Mouse (Mus musculus) neural tube, embryonic 14.5 days (tissue): ENCODE results near the gene Trim15. TPM values are rescaled to one million over a fixed set of nuclear protein-coding genes. Genes with fewer than 3 reads are reported as not detected.

Source experiments
- ATAC-seq: fragments of 200-750 bp; cut with Nextera tagmentation; 2 replicates; pipeline ENCODE4 v1.8.0; 2017; ENCODE audit warnings: low read depth, mild to moderate bottlenecking, moderate TSS enrichment, moderate library complexity
- H3K27ac ChIP-seq: fragments of 300-500 bp; sonication (generic); 2 replicates; pipeline ENCODE4 v1.5.1; 2014; ENCODE audit warnings: low read depth, mild to moderate bottlenecking, control low read depth, low read length, moderate library complexity, mixed read lengths
- H3K27me3 ChIP-seq: fragments of 300-500 bp; sonication (generic); 2 replicates; pipeline ENCODE4 v1.6.1; 2014; ENCODE audit warnings: low read length; ENCODE audit not compliant: control insufficient read depth, insufficient read depth
- H3K36me3 ChIP-seq: fragments of 300-500 bp; sonication (generic); 2 replicates; pipeline ENCODE4 v1.6.1; 2014; ENCODE audit warnings: low read length, mixed read lengths; ENCODE audit not compliant: control insufficient read depth, insufficient read depth
- H3K4me1 ChIP-seq: fragments of 300-500 bp; sonication (generic); 2 replicates; pipeline ENCODE4 v1.6.1; 2014; ENCODE audit warnings: low read length; ENCODE audit not compliant: control insufficient read depth, insufficient read depth
- H3K4me2 ChIP-seq: fragments of 300-500 bp; sonication (generic); 2 replicates; pipeline ENCODE4 v1.6.1; 2014; ENCODE audit warnings: mild to moderate bottlenecking, low read depth, low read length, control low read depth
- H3K4me3 ChIP-seq: fragments of 300-500 bp; sonication (generic); 2 replicates; pipeline ENCODE4 v1.5.1; 2014; ENCODE audit warnings: low read depth, low read length, control low read depth, mixed read lengths
- H3K9ac ChIP-seq: fragments of 300-500 bp; sonication (generic); replicated peaks from 2 replicates; pipeline ENCODE4 v1.6.1; 2014; ENCODE audit warnings: low read depth, mild to moderate bottlenecking, control low read depth, low read length, mixed read lengths
- H3K9me3 ChIP-seq: fragments of 300-500 bp; sonication (generic); 2 replicates; pipeline ENCODE4 v1.6.1; 2016; ENCODE audit warnings: low read length; ENCODE audit not compliant: control insufficient read depth
- WGBS: fragments of 180-500 bp; shearing (Covaris S2); extraction: QIAGEN DNeasy Blood & Tissue Kit; methylation state at CpG from one replicate; pipeline ENCODE4 v1.1.7; 2014; 5-methylcytosine and 5-hydroxymethylcytosine counted together
- polyA plus RNA-seq: library from polyadenylated mRNA; unstranded; fragments of >200 nt; fragmentation: Nextera tagmentation; extraction: Ambion mirVana; gene quantifications from 2 replicates; pipeline ENCODE4 v1.2.1, GENCODE M21; 2014

The Trim15 gene
- polyA plus RNA-seq, 1 experiment from 2014 or later, result 0.25 TPM

DNA sequence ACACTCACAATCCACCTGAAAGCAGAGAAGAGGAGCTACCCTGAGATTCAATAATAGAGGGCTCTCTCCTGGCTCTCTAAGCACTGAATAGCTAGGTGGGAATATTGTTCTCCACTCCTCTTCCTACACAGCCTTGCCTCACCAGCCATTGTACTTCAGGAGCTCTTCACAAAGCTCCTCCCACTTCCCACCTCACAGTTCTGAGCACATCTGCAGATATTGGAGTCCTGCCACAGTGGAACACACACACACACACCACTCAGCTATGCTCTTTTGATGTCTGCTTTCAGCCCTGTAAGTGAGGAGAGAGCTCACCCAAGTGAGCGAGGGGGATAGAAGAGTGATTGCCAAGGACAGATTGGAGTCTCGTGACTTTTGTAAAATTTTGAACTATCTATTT lies 16.3 kb upstream of the Trim15 start:
- WGBS, result 84% methylated on average over 2 of the region's 2 CpGs
- Histone ChIP-seq H3K4me2 (no peak overlapping the region), H3K27ac (no peak overlapping the region), H3K27me3 (no peaks in the 10 kb centered on the region), H3K4me1 (no peaks in the 10 kb centered on the region), H3K9me3 (no peaks in the 10 kb centered on the region), H3K9ac (no peak overlapping the region), H3K4me3 (no peak overlapping the region), H3K36me3 (no peaks in the 10 kb centered on the region)
- no peak for ATAC-seq

DNA sequence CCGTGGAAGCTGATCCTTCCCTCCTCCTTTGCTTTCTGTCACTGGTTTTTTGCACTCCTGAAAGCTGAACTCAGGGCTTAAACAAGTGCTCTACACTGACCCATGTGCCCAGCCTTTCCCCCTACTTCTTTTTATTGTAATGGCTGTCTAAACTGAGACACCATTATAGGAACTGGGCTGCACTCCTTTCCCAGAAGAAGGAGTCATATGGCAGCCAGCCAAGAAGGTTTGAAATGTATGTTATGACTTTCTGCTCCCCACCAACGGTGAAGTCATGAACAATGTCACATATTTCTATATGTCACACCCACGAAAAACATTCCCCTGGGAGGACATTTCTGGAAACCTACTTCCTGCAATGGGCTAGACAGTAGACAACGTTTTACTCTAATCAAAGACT lies 7.6 kb upstream of the Trim15 start:
- Histone ChIP-seq H3K4me2 (no peak overlapping the region), H3K9me3 (no peaks in the 10 kb centered on the region), H3K9ac (no peak overlapping the region), H3K4me1 (no peaks in the 10 kb centered on the region), H3K4me3 (no peak overlapping the region), H3K27ac (no peak overlapping the region), H3K36me3 (no peaks in the 10 kb centered on the region), H3K27me3 (no peaks in the 10 kb centered on the region)
- WGBS, result 63% methylated on average over 4 of the region's 4 CpGs
- no peak for ATAC-seq

DNA sequence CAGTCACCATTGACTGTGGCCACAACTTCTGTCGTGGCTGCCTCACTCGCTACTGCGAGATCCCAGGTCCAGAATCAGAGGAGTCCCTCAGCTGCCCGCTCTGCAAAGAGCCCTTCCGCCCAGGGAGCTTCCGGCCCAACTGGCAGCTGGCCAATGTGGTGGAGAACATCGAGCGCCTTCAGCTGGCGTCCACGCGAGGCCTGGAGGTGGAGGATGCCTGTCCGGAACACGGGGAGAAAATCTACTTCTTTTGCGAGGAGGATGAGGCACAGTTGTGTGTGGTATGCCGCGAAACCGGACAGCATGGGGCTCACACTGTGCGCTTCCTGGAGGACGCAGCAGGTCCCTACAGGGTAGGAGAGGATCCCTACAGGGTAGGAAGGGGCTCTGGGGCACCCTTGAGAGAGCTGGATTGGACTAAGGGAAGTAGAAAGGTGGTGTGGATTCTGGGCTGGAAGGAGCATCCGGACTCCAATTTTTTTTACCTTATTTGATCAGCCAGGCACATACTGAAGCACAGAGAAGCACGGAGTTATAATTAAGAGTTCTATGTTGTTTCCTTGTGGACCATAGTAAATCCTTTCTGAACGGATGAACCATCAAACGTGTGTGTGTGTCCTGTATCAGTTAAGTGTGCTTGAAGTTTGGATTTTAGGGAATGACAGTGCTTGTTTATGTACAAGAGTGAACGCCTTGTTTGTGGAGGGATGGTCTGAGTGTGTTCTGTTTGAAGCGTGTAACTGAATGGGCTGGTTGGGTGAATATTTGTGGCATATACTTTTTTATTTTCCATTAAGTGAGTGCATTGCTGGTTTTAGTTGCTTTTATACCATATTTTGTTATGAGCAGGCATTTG lies 3.2 kb upstream of the Trim15 start:
- H3K27ac ChIP-seq, result no peak overlapping the region
- no peaks in the 10 kb centered on the region for H3K27me3 ChIP-seq
- no peak for ATAC-seq
- no peaks in the 10 kb centered on the region for H3K36me3 ChIP-seq
- H3K4me3 ChIP-seq, result no peak overlapping the region
- H3K4me2 ChIP-seq, result no peak overlapping the region
- H3K9ac ChIP-seq, result no peak overlapping the region
- no peaks in the 10 kb centered on the region for H3K9me3 ChIP-seq
- H3K4me1 ChIP-seq, result no peaks in the 10 kb centered on the region
- 79% methylated on average over 25 of the region's 25 CpGs for WGBS

DNA sequence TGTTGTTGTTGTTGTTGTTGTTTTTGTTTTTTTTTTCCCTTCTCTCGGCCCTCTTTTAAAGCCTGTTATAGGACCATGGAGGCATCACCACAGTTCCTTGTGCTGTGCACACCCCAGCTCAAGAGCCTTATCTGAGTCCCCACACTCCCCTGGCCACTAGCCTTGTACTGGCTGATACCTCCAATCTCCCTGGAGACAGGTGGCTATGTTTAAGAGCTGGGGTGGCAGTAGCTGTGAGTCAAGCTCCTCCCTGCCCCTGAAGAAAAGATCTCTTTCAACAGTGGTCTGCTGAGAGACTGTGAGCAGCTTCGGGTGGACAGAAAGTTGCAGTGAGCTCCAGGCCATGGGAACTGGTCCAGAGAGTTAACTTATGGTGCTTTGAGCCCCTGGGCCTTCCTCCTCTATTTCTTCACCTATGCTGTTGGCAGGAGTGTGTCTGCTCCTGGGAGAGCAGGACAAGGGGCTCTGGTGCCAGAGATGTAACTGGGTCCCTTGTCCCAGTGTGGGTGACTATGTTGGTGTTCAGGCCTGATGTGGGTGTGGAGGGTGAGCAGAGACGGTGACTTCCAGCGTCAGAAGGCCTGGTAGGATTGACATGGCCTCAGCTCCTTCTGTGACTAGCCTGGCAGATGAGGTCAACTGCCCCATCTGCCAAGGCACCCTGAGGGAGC lies 2.4 kb upstream of the Trim15 start, which contains the start of gene Trim10:
Gene Trim10 (plus strand): TSS at position 291 of the 671 bp plus-strand sequence.
- Histone ChIP-seq H3K27ac (no peak within 1 kb of the TSS), H3K36me3 (no peaks in the 10 kb centered on the region), H3K27me3 (no peaks in the 10 kb centered on the region), H3K9me3 (no peaks in the 10 kb centered on the region), H3K4me3 (no peak within 1 kb of the TSS), H3K4me2 (no peak within 1 kb of the TSS), H3K9ac (no peak within 1 kb of the TSS), H3K4me1 (no peaks in the 10 kb centered on the region)
- ATAC-seq, result no peak
- 82% methylated on average over 4 of the region's 4 CpGs for WGBS

DNA sequence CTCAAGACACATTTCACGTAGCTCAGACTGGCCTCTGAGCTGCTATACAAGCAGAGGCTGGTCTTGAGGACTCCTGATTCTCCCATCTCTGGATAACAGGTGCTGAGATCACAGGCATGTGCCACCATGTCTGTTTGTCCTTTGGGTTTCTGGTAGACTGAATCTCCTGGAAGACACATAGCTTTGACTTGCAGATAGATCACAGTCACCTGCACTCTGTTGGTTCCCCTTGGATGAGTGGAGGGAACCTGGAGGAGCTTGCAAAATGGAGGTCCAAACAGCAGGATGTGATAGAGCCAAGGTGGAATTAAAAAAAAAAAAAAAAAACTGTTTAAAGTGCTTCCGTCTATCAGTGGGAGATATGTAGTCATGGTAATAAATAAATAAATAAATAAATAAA lies 1.8 kb upstream of the Trim15 start:
- no peak for ATAC-seq
- no peaks in the 10 kb centered on the region for H3K27me3 ChIP-seq
- no peaks in the 10 kb centered on the region for H3K36me3 ChIP-seq
- no peak overlapping the region for H3K4me3 ChIP-seq
- H3K9me3 ChIP-seq, result no peaks in the 10 kb centered on the region
- no peak overlapping the region for H3K27ac ChIP-seq
- no peak overlapping the region for H3K4me2 ChIP-seq
- H3K4me1 ChIP-seq, result no peaks in the 10 kb centered on the region
- H3K9ac ChIP-seq, result no peak overlapping the region
- 92% methylated on average over 2 of the region's 2 CpGs for WGBS

DNA sequence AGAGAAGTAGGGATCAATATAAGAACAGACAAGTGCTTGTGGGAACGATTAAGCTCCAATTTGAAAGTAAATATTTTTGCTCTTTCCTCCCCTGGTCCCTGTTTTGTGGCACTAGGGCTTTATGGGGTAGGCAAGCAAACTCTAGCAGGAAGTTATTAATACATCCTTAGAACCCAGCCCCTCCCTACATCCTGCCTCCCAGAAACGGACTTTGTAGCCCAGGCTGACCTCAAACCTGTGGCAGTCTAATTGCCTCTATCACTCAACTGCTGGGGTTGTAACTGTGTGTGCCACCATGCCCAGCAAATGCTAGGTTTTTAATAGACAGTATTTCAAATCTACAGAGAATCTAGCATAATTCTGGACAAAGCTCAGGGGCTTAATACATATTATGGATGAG lies 5.3 kb downstream of the Trim15 start:
- H3K36me3 ChIP-seq, result peaks cover 17% of the 10 kb centered on the region
- H3K4me2 ChIP-seq, result no peak overlapping the region
- H3K27me3 ChIP-seq, result no peaks in the 10 kb centered on the region
- H3K4me3 ChIP-seq, result no peak overlapping the region
- WGBS, result 65% methylated on average over 2 of the region's 2 CpGs
- no peaks in the 10 kb centered on the region for H3K4me1 ChIP-seq
- no peaks in the 10 kb centered on the region for H3K9me3 ChIP-seq
- H3K9ac ChIP-seq, result no peak overlapping the region
- H3K27ac ChIP-seq, result no peak overlapping the region
- no peak for ATAC-seq

DNA sequence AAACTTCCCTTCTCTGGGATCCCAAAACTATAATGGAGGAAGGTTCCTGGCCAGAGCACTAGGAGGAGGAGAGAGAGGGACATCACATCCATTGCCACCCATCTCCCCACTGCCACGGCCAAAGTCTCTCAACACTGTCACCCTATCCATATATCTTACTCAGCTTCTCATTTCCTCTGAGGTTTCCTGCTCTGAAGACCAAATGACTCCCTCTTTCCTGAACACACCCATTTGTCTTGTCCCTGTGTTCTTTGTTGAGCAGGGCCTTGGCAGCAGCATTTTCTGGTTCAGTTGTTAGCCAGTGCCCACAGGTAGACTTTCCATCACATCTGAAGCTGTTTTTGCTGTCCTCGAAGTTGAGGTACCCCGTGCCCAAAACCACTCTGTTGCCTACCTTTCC lies 8.8 kb downstream of the Trim15 start:
- H3K36me3 ChIP-seq, result peaks cover 28% of the 10 kb centered on the region

DNA sequence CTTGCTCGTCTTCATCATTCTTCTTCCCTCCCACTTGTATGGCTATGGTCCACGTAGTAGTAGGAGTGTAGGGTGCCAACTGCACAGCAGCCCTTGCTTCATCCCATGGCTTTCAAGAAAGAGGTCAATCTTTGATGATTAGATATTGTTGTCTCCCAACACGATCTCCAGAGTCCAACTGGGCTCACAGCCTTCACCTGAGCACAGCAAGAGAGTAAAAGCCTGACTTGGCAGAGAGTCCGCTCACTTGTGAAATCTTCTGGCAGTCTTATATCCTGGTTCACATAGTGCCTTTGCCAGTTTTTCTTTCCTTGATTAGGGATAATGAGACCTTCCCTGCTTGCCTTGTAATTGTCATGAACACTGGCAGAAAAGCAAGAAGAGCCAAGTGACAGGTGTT lies 10.8 kb downstream of the Trim15 start:
- Histone ChIP-seq H3K4me1 (no peaks in the 10 kb centered on the region), H3K4me3 (no peak overlapping the region), H3K36me3 (peaks cover 36% of the 10 kb centered on the region), H3K27me3 (no peaks in the 10 kb centered on the region), H3K4me2 (no peak overlapping the region), H3K27ac (no peak overlapping the region), H3K9me3 (no peaks in the 10 kb centered on the region), H3K9ac (no peak overlapping the region)
- ATAC-seq, result no peak
- WGBS, result 95% methylated on average over 4 of the region's 4 CpGs

More for the DNA sequence above, 8.8 kb downstream of the Trim15 start:
- Histone ChIP-seq H3K27ac (no peak overlapping the region), H3K4me1 (no peaks in the 10 kb centered on the region), H3K27me3 (no peaks in the 10 kb centered on the region), H3K4me2 (no peak overlapping the region), H3K4me3 (no peak overlapping the region), H3K9me3 (no peaks in the 10 kb centered on the region), H3K9ac (no peak overlapping the region)
- WGBS, result 93% methylated on average over 3 of the region's 3 CpGs
- no peak for ATAC-seq

DNA sequence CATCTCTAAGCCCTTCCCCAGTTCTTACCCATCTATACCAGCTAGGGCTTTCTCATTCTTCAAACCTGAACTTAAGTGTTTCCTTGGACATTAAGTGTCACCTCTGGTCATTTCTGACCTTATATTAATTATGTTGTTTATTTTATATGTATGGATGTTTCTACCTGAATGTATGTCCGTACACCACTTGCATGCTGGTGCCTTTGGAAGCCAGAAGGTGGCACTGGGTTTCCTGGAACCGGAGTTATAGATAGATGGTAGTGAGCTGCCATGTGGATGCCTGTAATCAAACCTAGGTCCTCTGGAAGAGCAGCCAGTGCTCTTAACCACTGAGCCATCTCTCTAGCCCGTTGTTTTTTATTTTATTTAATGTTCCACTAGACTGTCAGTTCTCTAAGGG lies 11.5 kb downstream of the Trim15 start:
- Histone ChIP-seq H3K9me3 (no peaks in the 10 kb centered on the region), H3K9ac (no peak overlapping the region), H3K4me2 (no peak overlapping the region), H3K4me3 (no peak overlapping the region), H3K36me3 (peaks cover 36% of the 10 kb centered on the region), H3K27ac (no peak overlapping the region), H3K4me1 (no peaks in the 10 kb centered on the region), H3K27me3 (no peaks in the 10 kb centered on the region)
- 98% methylated on average over 3 of the region's 3 CpGs for WGBS
- no peak for ATAC-seq
